Mouse (Mus musculus) kidney, adult 2 months (tissue): ENCODE results near the gene Cyb5rl.

Source experiments
- CTCF ChIP-seq: fragments of 200-500 bp; conservative IDR thresholded peaks from 2 replicates; pipeline ENCODE4 v1.5.1; 2011; ENCODE audit warnings: low read depth, mild to moderate bottlenecking, control low read depth, low read length, moderate library complexity, mixed read lengths; ENCODE audit not compliant: insufficient read depth, insufficient read length
- POLR2A ChIP-seq: fragments of 200-500 bp; IDR thresholded peaks from one replicate; pipeline ENCODE4 v1.6.1; 2011; ENCODE audit warnings: low read depth, low read length, control low read depth

DNA sequence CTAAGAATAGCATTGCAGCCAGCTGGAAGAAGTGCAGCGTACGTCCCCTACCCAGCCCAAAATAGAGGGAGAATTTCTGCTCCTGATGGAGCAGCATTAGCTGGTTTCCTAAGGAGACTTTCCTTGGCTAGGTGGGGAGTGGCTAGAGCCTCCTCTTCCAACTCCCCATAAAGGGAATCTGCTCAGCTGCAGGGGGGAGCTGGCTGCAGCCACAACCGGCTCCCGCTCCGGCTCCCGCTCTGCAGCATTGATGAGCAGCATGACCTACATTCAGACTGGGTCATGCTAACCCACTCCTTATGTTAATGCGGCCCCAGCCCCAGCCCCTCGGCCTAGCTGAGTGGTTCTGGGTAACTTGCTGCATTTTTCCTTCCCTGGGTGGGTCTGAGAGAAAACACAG is 27.5 kb upstream of the Cyb5rl start:
- TF ChIP-seq CTCF (no peak), POLR2A (no peak)
